Mouse (Mus musculus) cerebellum, adult 8-10 months (tissue): ENCODE data around the gene Syce3.
"Not testable (repeated sequence)": the region's sequence is repeated elsewhere in the genome, so short reads cannot be mapped to it uniquely, and the experiment has no call there.

ENCODE experiments used
- DNase-seq: peaks from one replicate; pipeline ENCODE4 v3.0.0; 2022

The Syce3 gene

GRCm38 (mm10) chr15:89410118-89410517 is at the start of gene Syce3:
TSS of gene Syce3 (minus strand) at chr15:89410503.
- no peak for DNase-seq

GRCm38 (mm10) chr15:89459821-89460220 is 49.5 kb upstream of the Syce3 start:
- DNase-seq: no peak

GRCm38 (mm10) chr15:89458942-89459341 is 48.6 kb upstream of the Syce3 start:
- no peak for DNase-seq

- DNase-seq: peak; percentile 30
Observed at GRCm38 (mm10) chr15:89455642-89456041, 45.3 kb upstream of the Syce3 start.

GRCm38 (mm10) chr15:89454857-89455256 is 44.6 kb upstream of the Syce3 start:
- DNase-seq: no peak

- DNase-seq: peak; percentile 79
Observed at GRCm38 (mm10) chr15:89453865-89454478, 43.7 kb upstream of the Syce3 start, which contains the start of gene Mapk8ip2. TSS of gene Mapk8ip2 (plus strand) at chr15:89453913.

GRCm38 (mm10) chr15:89452906-89453864 is 42.9 kb upstream of the Syce3 start:
- peak; percentile 18 for DNase-seq

- no peak for DNase-seq
Observed at GRCm38 (mm10) chr15:89442486-89443070, 32.3 kb upstream of the Syce3 start.

- no peak for DNase-seq
Observed at GRCm38 (mm10) chr15:89435878-89436277, 25.6 kb upstream of the Syce3 start.

- DNase-seq: no peak
Observed at GRCm38 (mm10) chr15:89434136-89434535, 23.8 kb upstream of the Syce3 start.

GRCm38 (mm10) chr15:89432946-89433345 is 22.6 kb upstream of the Syce3 start:
- DNase-seq: peak; percentile 47

- no peak for DNase-seq
Observed at GRCm38 (mm10) chr15:89431806-89432205, 21.5 kb upstream of the Syce3 start.

- no peak for DNase-seq
Observed at GRCm38 (mm10) chr15:89431271-89431670, 21.0 kb upstream of the Syce3 start.

- not testable (repeated sequence) for DNase-seq
Observed at GRCm38 (mm10) chr15:89430771-89431170, 20.5 kb upstream of the Syce3 start.

- peak; percentile 40 for DNase-seq
Observed at GRCm38 (mm10) chr15:89430341-89430740, 20.0 kb upstream of the Syce3 start.

GRCm38 (mm10) chr15:89429352-89430221 is 19.3 kb upstream of the Syce3 start, which contains the start of the genes C730034F03Rik, Gm44502 and Chkb:
TSS of gene C730034F03Rik (plus strand) at chr15:89429589.
TSS of gene Gm44502 (minus strand) at chr15:89429696.
TSS of gene Chkb (minus strand) at chr15:89429908.
- DNase-seq: peak; percentile 90

- no peak for DNase-seq
Observed at GRCm38 (mm10) chr15:89428821-89429351, 18.6 kb upstream of the Syce3 start.

GRCm38 (mm10) chr15:89428136-89428790 is 18.0 kb upstream of the Syce3 start:
- peak; percentile 36 for DNase-seq

- no peak for DNase-seq
Observed at GRCm38 (mm10) chr15:89426716-89427115, 16.4 kb upstream of the Syce3 start.

- no peak for DNase-seq
Observed at GRCm38 (mm10) chr15:89425711-89426121, 15.4 kb upstream of the Syce3 start, which contains the start of gene Cpt1b. TSS of gene Cpt1b (minus strand) at chr15:89425863.

GRCm38 (mm10) chr15:89424621-89425020 is 14.3 kb upstream of the Syce3 start:
- no peak for DNase-seq
